Mouse (Mus musculus) adrenal gland, postnatal 25 days (tissue): ENCODE data around the gene Olfr1186. TPM values are rescaled to one million over a fixed set of nuclear protein-coding genes. Genes with fewer than 3 reads are reported as not detected.
"Not testable (repeated sequence)": the region's sequence is repeated elsewhere in the genome, so short reads cannot be mapped to it uniquely, and the experiment has no call there.

Experiments used
- DNase-seq: peaks from one replicate; pipeline ENCODE4 v3.0.0; 2021; ENCODE audit warnings: mixed read lengths
- long read RNA-seq: library from polyadenylated mRNA; stranded (forward); transcript quantifications from one replicate; pipeline ENCODE4 v2.0.0, GENCODE M21; 2021
- total RNA-seq: library from RNA; stranded (reverse); gene quantifications from 2 replicates; pipeline ENCODE4 v1.2.3, GENCODE M21; 2021

Olfr1186 gene
- not detected in 2 replicates for total RNA-seq
- long read RNA-seq = 0 reads

GRCm38 (mm10) chr2:88518251-88518650 is at the start of gene Olfr1186:
Gene Olfr1186, plus strand, starts transcription at chr2:88518551.
- no peak for DNase-seq

- DNase-seq = no peak
These were observed 35.1 kb upstream of the Olfr1186 start, which contains the start of gene Olfr1184 for GRCm38 (mm10) chr2:88483298-88483697. Gene Olfr1184, plus strand, starts transcription at chr2:88483598.

- no peak for DNase-seq
These were observed 25.3 kb upstream of the Olfr1186 start, which contains the start of gene Olfr1185-ps1 for GRCm38 (mm10) chr2:88493020-88493419. Gene Olfr1185-ps1, plus strand, starts transcription at chr2:88493320.

GRCm38 (mm10) chr2:88525720-88526119 is 7.4 kb downstream of the Olfr1186 start:
- DNase-seq = no peak

- DNase-seq = no peak
These were observed 38.3 kb downstream of the Olfr1186 start, which contains the start of gene Olfr1188 for GRCm38 (mm10) chr2:88556635-88557034. Gene Olfr1188, plus strand, starts transcription at chr2:88556935.

- DNase-seq = not testable (repeated sequence)
These were observed 54.3 kb downstream of the Olfr1186 start for GRCm38 (mm10) chr2:88572696-88573095.

Other genes starting within 250 kb of the Olfr1186 start
- not detected in 2 replicates for gene Olfr1173, start 238.7 kb upstream of the Olfr1186 start, total RNA-seq
- gene Olfr1174-ps, start 203.4 kb upstream of the Olfr1186 start, total RNA-seq = not detected in 2 replicates
- gene Olfr1175-ps, start 191.3 kb upstream of the Olfr1186 start, total RNA-seq = not detected in 2 replicates
- not detected in 2 replicates for gene Olfr1176, start 181.8 kb upstream of the Olfr1186 start, total RNA-seq
- gene Olfr1177-ps, start 172.1 kb upstream of the Olfr1186 start, total RNA-seq = not detected in 2 replicates
- gene Olfr1178, start 131.5 kb upstream of the Olfr1186 start, total RNA-seq = not detected in 2 replicates
- not detected in 2 replicates for gene Olfr1179, start 112.1 kb upstream of the Olfr1186 start, total RNA-seq
- gene Olfr1180, start 99.4 kb upstream of the Olfr1186 start, total RNA-seq = not detected in 2 replicates
- gene Olfr1181, start 92.4 kb upstream of the Olfr1186 start, total RNA-seq = not detected in 2 replicates
- gene Gm13757, start 69.4 kb upstream of the Olfr1186 start, total RNA-seq = not detected in 2 replicates
- gene Olfr1183, start 63.7 kb upstream of the Olfr1186 start, total RNA-seq = not detected in 2 replicates
- not detected in 2 replicates for gene Olfr1184, start 35.0 kb upstream of the Olfr1186 start, total RNA-seq
- gene Olfr1185-ps1, start 25.2 kb upstream of the Olfr1186 start, total RNA-seq = not detected in 2 replicates
- not detected in 2 replicates for gene Olfr1188, start 38.4 kb downstream of the Olfr1186 start, total RNA-seq
- not detected in 2 replicates for gene Olfr1189, start 67.9 kb downstream of the Olfr1186 start, total RNA-seq
- gene Olfr1191-ps1, start 122.0 kb downstream of the Olfr1186 start, total RNA-seq = not detected in 2 replicates
- not detected in 2 replicates for gene Olfr1192-ps1, start 130.0 kb downstream of the Olfr1186 start, total RNA-seq
- gene Olfr1193, start 157.1 kb downstream of the Olfr1186 start, total RNA-seq = not detected in 2 replicates
- not detected in 2 replicates for gene Olfr1195, start 170.6 kb downstream of the Olfr1186 start, total RNA-seq
- not detected in 2 replicates for gene Olfr1196, start 186.0 kb downstream of the Olfr1186 start, total RNA-seq
- gene Olfr1197, start 213.8 kb downstream of the Olfr1186 start, total RNA-seq = not detected in 2 replicates
- not detected in 2 replicates for gene Olfr1198, start 232.8 kb downstream of the Olfr1186 start, total RNA-seq
- not detected in 2 replicates for gene Olfr1199, start 241.9 kb downstream of the Olfr1186 start, total RNA-seq